Mouse (Mus musculus) ES-E14 (cell line): ENCODE results near the gene Arhgap30.

Source experiments
- CHD2 ChIP-seq: IDR thresholded peaks from 2 replicates; pipeline ENCODE4 v1.6.1; 2014; ENCODE audit warnings: mild to moderate bottlenecking, low read depth, low read length, inconsistent platforms
- HCFC1 ChIP-seq: IDR thresholded peaks from 2 replicates; pipeline ENCODE4 v1.6.1; 2012; ENCODE audit warnings: low read length, inconsistent platforms, borderline replicate concordance; ENCODE audit not compliant: insufficient read depth

- no peak for TF ChIP-seq HCFC1
- TF ChIP-seq CHD2: no peak
These were observed 39.5 kb upstream of the Arhgap30 start for GRCm38 (mm10) chr1:171349210-171349609.
